Mouse (Mus musculus) limb, embryonic 13.5 days (tissue): Measurements from ENCODE around the gene Mrgprx1. TPM values are rescaled to one million over a fixed set of nuclear protein-coding genes. Genes with fewer than 3 reads are reported as not detected.

Experiments used
- ATAC-seq: fragments of 200-750 bp; cut with Nextera tagmentation; 2 replicates; pipeline ENCODE4 v1.8.0; 2017; ENCODE audit warnings: low read depth, moderate number of reproducible peaks, moderate TSS enrichment; ENCODE audit not compliant: low FRiP score
- H3K27ac ChIP-seq: fragments of 300-500 bp; sonication (generic); 2 replicates; pipeline ENCODE4 v1.5.1; 2015; ENCODE audit warnings: inconsistent platforms, mild to moderate bottlenecking, moderate library complexity
- H3K27me3 ChIP-seq: fragments of 300-500 bp; sonication (generic); 2 replicates; pipeline ENCODE4 v1.6.1; 2015; ENCODE audit warnings: mild to moderate bottlenecking, inconsistent platforms
- H3K36me3 ChIP-seq: fragments of 300-500 bp; sonication (generic); 2 replicates; pipeline ENCODE4 v1.6.1; 2015; ENCODE audit warnings: inconsistent platforms, mild to moderate bottlenecking, moderate library complexity
- H3K4me1 ChIP-seq: fragments of 300-500 bp; sonication (generic); 2 replicates; pipeline ENCODE4 v1.6.1; 2015; ENCODE audit warnings: inconsistent platforms
- H3K4me2 ChIP-seq: fragments of 300-500 bp; sonication (generic); replicated peaks from 2 replicates; pipeline ENCODE4 v1.6.1; 2015; ENCODE audit warnings: inconsistent platforms, mild to moderate bottlenecking, moderate library complexity
- H3K4me3 ChIP-seq: fragments of 300-500 bp; sonication (generic); 2 replicates; pipeline ENCODE4 v1.5.1; 2015; ENCODE audit warnings: moderate library complexity, mild to moderate bottlenecking, inconsistent platforms
- H3K9ac ChIP-seq: fragments of 300-500 bp; sonication (generic); 2 replicates; pipeline ENCODE4 v1.6.1; 2015; ENCODE audit warnings: mild to moderate bottlenecking, inconsistent platforms
- H3K9me3 ChIP-seq: fragments of 300-500 bp; sonication (generic); 2 replicates; pipeline ENCODE4 v1.6.1; 2016; ENCODE audit warnings: inconsistent platforms
- WGBS: fragments of 180-500 bp; shearing (Covaris S2); methylation state at CpG from one replicate; pipeline ENCODE4 v1.1.7; 2015; 5-methylcytosine and 5-hydroxymethylcytosine counted together
- polyA plus RNA-seq: library from polyadenylated mRNA; unstranded; fragments of >200 nt; fragmentation: Nextera tagmentation; extraction: Ambion mirVana; gene quantifications from 2 replicates; pipeline ENCODE4 v1.2.1, GENCODE M21; 2015

Mrgprx1 gene
- polyA plus RNA-seq, result not detected in 2 replicates

DNA sequence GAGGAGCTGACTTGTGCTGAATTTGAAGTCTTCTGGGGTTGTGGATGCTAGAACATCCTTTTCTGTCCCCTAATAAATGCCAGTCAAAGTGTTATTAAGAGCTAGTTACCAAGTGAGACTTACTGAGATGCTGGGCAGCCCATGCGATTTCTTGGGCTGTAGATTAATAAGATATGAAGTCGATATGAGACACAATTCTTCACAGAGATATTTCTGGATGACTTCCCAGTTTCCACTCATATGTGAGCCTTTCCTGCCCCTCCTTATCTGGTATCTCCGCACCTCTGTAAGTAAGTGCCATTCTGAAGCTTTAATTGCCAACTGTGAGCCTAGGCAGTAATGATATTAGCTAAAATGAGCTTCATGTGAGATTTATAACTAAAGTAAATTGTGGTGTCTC, at the start of gene Mrgprx1:
Gene Mrgprx1, minus strand, starts transcription at position 101 of the 400 bp plus-strand sequence.
- no peaks in the 10 kb centered on the region for H3K4me1 ChIP-seq
- no peaks in the 10 kb centered on the region for H3K36me3 ChIP-seq
- no peak within 1 kb of the TSS for H3K27ac ChIP-seq
- 84% methylated on average over 3 of the region's 3 CpGs for WGBS
- H3K4me2 ChIP-seq, result no peak within 1 kb of the TSS
- H3K4me3 ChIP-seq, result no peak within 1 kb of the TSS
- ATAC-seq, result no peak
- H3K9me3 ChIP-seq, result no peaks in the 10 kb centered on the region
- no peak within 1 kb of the TSS for H3K9ac ChIP-seq
- H3K27me3 ChIP-seq, result no peaks in the 10 kb centered on the region

DNA sequence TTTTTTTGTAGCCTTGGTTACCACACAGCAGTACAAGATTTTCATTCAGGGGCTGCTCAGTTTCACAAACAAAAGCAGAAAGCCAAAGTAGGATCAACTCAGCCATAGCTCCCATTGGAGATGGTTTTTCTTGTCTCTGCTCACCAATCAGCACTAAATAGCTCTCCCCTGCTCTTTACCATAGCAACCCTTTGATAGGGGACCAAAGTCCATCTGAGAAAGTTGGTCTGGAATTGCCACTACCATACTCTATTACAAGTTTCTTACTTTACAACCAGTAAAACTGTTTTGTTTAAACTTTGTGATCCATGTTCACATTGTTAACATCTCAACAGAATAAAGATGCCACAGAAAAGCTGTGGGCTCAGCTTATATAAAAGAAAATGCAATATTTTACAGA, 48.1 kb upstream of the Mrgprx1 start:
- no peak overlapping the region for H3K4me3 ChIP-seq
- no peaks in the 10 kb centered on the region for H3K4me1 ChIP-seq
- no peak overlapping the region for H3K4me2 ChIP-seq
- no peaks in the 10 kb centered on the region for H3K27me3 ChIP-seq
- peaks cover 4% of the 10 kb centered on the region; the same call in 1 of the 2 replicates for H3K9me3 ChIP-seq
- H3K9ac ChIP-seq, result no peak overlapping the region
- ATAC-seq, result no peak
- H3K27ac ChIP-seq, result no peak overlapping the region
- H3K36me3 ChIP-seq, result no peaks in the 10 kb centered on the region

DNA sequence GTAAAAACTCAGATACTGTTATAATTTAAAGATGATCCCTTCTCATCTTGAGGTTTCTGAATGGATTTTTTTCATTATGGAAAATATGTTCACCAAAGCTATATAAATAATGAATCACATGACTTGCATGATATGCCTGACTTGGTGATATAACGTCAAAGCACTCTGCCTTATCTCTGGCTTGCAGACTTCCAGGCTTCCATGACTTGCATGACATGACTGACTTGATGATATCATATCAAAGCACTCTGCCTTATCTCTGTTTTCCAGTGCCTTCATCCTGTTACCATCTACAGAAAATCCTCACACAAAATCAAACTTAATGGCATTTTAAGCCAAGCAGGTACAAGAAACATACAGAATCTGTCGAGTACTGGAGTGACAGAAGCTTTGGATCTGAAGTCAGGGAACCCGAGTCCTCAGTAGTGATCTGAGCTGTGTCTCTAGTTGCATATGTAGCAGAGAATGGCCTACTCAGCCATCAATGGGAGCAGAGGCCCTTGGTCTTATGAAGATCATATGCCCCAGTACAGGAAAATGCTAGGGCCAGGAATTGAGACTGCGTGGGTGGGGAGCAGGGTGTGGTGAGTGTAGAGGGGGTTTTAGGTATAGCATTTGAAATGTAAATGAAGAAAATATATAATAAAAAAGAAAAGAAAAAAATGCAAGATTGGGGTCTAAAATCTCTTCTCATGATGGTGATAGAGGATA, 19.2 kb upstream of the Mrgprx1 start:
- no peak overlapping the region for H3K4me3 ChIP-seq
- WGBS, result 75% methylated on average over 4 of the region's 4 CpGs
- no peaks in the 10 kb centered on the region for H3K36me3 ChIP-seq

DNA sequence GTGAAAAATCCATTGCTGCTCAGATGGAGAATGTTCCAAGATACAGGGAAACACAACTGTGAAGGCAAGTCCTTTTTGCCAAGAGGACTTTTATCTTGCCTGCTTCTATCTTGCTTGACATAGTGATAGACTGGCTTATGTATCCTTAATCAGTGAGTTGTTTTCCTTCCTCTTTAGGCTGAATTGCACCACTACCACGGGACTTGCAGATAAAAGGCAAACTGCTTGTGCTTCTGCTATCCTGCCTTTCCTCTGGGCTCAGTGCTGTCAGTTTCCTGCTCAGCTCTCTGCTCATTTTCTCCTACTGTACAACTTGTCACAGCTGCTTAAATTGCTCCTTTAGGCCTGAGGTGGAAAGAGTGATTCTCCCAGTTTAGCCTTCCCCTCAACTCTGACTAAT, 16.6 kb upstream of the Mrgprx1 start:
- H3K27me3 ChIP-seq, result no peaks in the 10 kb centered on the region
- no peak overlapping the region for H3K4me2 ChIP-seq
- no peaks in the 10 kb centered on the region for H3K36me3 ChIP-seq
- no peak overlapping the region for H3K4me3 ChIP-seq
- no peak overlapping the region for H3K9ac ChIP-seq
- no peaks in the 10 kb centered on the region for H3K9me3 ChIP-seq
- H3K27ac ChIP-seq, result no peak overlapping the region
- ATAC-seq, result no peak
- 47% methylated on average over 1 of the region's 1 CpGs for WGBS
- H3K4me1 ChIP-seq, result no peaks in the 10 kb centered on the region

More for the DNA sequence above, 19.2 kb upstream of the Mrgprx1 start:
- no peak overlapping the region for H3K4me2 ChIP-seq
- H3K9ac ChIP-seq, result no peak overlapping the region
- no peaks in the 10 kb centered on the region for H3K4me1 ChIP-seq
- H3K9me3 ChIP-seq, result no peaks in the 10 kb centered on the region
- no peak overlapping the region for H3K27ac ChIP-seq
- no peak for ATAC-seq
- H3K27me3 ChIP-seq, result no peaks in the 10 kb centered on the region

DNA sequence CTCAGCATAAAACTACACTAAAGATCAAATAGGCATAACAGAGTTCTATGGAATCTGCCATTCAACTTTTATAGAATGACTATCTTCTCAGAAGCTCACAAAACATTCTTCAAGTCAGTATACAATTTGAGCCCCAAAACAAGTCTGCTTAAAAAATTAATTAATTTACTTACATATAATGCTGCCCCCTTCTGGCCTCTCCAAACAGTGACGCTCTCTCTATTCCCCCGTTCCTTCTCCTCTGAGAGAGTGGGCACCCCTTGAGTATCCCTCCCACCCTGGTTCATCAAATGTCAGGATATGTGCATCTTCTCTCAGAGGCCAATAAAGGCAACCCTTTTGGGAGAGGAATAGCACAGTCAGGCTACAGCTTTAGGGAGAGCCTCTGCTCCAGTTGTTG, 9.5 kb downstream of the Mrgprx1 start:
- Histone ChIP-seq H3K4me2 (no peak overlapping the region), H3K4me3 (no peak overlapping the region), H3K4me1 (no peaks in the 10 kb centered on the region), H3K9ac (no peak overlapping the region), H3K27me3 (no peaks in the 10 kb centered on the region), H3K36me3 (no peaks in the 10 kb centered on the region), H3K27ac (no peak overlapping the region), H3K9me3 (no peaks in the 10 kb centered on the region)
- no peak for ATAC-seq
- WGBS, result 50% methylated on average over 2 of the region's 2 CpGs

DNA sequence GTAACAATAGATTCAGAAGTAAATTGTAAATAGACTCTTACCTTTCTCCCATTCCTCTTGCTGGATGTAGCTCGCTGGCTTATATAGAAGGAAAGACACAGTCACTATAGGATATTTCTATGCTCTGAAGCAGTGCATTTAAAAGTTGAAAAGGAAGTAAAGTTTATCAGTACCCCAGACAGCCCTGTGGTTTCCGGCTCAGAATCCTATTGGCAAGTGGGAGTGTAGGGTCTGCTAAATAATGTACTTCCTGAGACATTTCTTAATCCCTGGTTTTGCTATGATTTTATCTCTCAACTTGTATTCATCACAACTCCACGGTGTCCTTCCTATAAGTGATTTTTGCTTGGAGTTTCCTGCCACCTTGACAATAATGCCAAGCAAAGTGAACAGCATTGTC, 31.7 kb downstream of the Mrgprx1 start:
- Histone ChIP-seq H3K36me3 (no peaks in the 10 kb centered on the region), H3K27me3 (no peaks in the 10 kb centered on the region), H3K27ac (no peak overlapping the region), H3K4me3 (no peak overlapping the region), H3K9me3 (no peaks in the 10 kb centered on the region; the same call in 1 of the 2 replicates), H3K9ac (no peak overlapping the region), H3K4me2 (no peak overlapping the region), H3K4me1 (no peaks in the 10 kb centered on the region)
- no peak for ATAC-seq
- WGBS, result 78% methylated on average over 3 of the region's 3 CpGs

DNA sequence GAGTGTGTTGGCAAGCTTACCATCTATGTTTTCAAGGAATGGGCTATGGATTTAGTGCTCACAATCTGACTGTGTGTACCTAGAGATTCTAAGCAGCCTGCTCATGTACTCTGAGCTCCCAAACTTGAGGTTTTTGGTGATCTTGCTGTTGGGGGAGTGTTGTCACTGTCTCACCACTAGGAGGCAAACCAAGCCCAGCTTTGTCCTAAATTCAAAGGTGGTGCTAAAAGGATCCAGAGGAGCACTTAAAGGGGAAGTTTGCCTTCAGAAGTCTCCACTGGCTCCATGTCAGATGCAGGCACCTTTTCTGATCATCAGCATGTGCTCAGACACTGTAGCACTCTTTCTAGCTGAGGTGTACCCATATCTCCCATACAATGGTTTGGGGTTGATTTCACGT, 40.6 kb downstream of the Mrgprx1 start:
- Histone ChIP-seq H3K4me2 (no peak overlapping the region), H3K27ac (no peak overlapping the region), H3K4me1 (no peaks in the 10 kb centered on the region), H3K27me3 (no peaks in the 10 kb centered on the region), H3K36me3 (no peaks in the 10 kb centered on the region), H3K4me3 (no peak overlapping the region), H3K9ac (no peak overlapping the region), H3K9me3 (no peaks in the 10 kb centered on the region)
- WGBS, result 47% methylated on average over 1 of the region's 1 CpGs
- no peak for ATAC-seq

DNA sequence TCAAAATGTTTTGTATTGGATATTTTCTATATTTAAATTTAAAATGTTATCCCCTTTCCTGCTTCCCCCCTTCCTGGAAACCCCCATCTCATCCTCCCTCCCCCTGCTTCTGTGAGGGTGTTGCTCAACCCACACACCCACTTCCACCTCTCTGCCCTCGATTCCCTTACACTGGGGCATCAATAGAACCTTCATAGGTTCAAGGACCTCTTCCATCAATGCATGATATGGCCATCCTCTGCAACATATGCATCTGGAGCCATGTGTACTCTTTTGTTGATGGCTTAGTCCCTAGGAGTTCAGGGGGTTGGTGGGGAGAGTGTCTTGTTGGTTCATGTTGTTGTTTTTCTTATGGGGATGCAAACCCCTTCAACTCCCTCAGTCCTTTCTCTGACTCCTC, 45.4 kb downstream of the Mrgprx1 start, which contains the start of gene Mrgpra4:
Gene Mrgpra4, minus strand, starts transcription at position 101 of the 400 bp plus-strand sequence.
- ATAC-seq, result no peak
- Histone ChIP-seq H3K9ac (no peak within 1 kb of the TSS), H3K4me1 (no peaks in the 10 kb centered on the region), H3K4me3 (no peak within 1 kb of the TSS), H3K27ac (no peak within 1 kb of the TSS), H3K36me3 (no peaks in the 10 kb centered on the region), H3K27me3 (no peaks in the 10 kb centered on the region), H3K9me3 (peaks cover 7% of the 10 kb centered on the region; the same call in 1 of the 2 replicates), H3K4me2 (no peak within 1 kb of the TSS)
- WGBS, result 60% methylated on average over 1 of the region's 1 CpGs

Other genes starting within 250 kb of the Mrgprx1 start
- not detected in 2 replicates for gene Mrgpra4, start 45.5 kb downstream of the Mrgprx1 start, polyA plus RNA-seq
- not detected in 2 replicates for gene Mrgprb5, start 141.4 kb upstream of the Mrgprx1 start, polyA plus RNA-seq
- not detected in 2 replicates for gene Mrgprb4, start 171.7 kb upstream of the Mrgprx1 start, polyA plus RNA-seq